Mouse (Mus musculus): ENCODE data around the gene Gm45713. TPM values are rescaled to one million over a fixed set of nuclear protein-coding genes. Genes with fewer than 3 reads are reported as not detected.
"Not testable (repeated sequence)": the region's sequence is repeated elsewhere in the genome, so short reads cannot be mapped to it uniquely, and the experiment has no call there.

Gm45713 gene
- polyA plus RNA-seq, 1 experiment from 2014 or later, result not detected

GRCm38 (mm10) chr7:45126844-45127699 lies 9.0 kb downstream of the Gm45713 start:
- peaks cover 54% of the 10 kb centered on the region for H3K4me1 ChIP-seq (replicated peaks)
- peak overlapping the region; percentile 75 for H3K4me2 ChIP-seq (replicated peaks)
- H3K9ac ChIP-seq (replicated peaks), result peak overlapping the region; percentile 97
- no peak for ATAC-seq
- no peaks in the 10 kb centered on the region for H3K27me3 ChIP-seq
- H3K9me3 ChIP-seq, result no peaks in the 10 kb centered on the region
- 49% methylated on average over 21 of the region's 21 CpGs for WGBS
- peaks cover 37% of the 10 kb centered on the region for H3K36me3 ChIP-seq
- H3K4me3 ChIP-seq (replicated peaks), result peak overlapping the region; percentile 65
- peak overlapping the region; percentile 83 for H3K27ac ChIP-seq

- Histone ChIP-seq H3K27ac (peak overlapping the region; percentile 83), H3K36me3 (peaks cover 45% of the 10 kb centered on the region), H3K9me3 (no peaks in the 10 kb centered on the region), H3K4me1 (replicated peaks) (peaks cover 62% of the 10 kb centered on the region), H3K4me2 (replicated peaks) (peak overlapping the region; percentile 75), H3K9ac (replicated peaks) (peak overlapping the region; percentile 97), H3K27me3 (no peaks in the 10 kb centered on the region), H3K4me3 (replicated peaks) (peak overlapping the region; percentile 65)
- WGBS, result 79% methylated on average over 17 of the region's 17 CpGs
- ATAC-seq, result no peak
These were observed 9.7 kb downstream of the Gm45713 start for GRCm38 (mm10) chr7:45126147-45126843.

GRCm38 (mm10) chr7:45125649-45126048 lies 10.4 kb downstream of the Gm45713 start:
- H3K27me3 ChIP-seq, ATAC-seq, H3K9me3 ChIP-seq: not testable (repeated sequence)
- 59% methylated on average over 5 of the region's 5 CpGs for WGBS
- Histone ChIP-seq H3K27ac (peak overlapping the region; percentile 89), H3K36me3 (peaks cover 52% of the 10 kb centered on the region), H3K4me1 (replicated peaks) (peaks cover 64% of the 10 kb centered on the region), H3K4me3 (replicated peaks) (peak overlapping the region; percentile 11), H3K9ac (replicated peaks) (peak overlapping the region; percentile 60; the same call in 1 of the 2 replicates), H3K4me2 (replicated peaks) (0 out of 2 replicates have a peak overlapping the region, but pooled peaks have one; percentile 55)

- peak overlapping the region; percentile 55 for H3K4me2 ChIP-seq (replicated peaks)
- H3K36me3 ChIP-seq, result peaks cover 56% of the 10 kb centered on the region
- no peak for ATAC-seq
- WGBS, result 28% methylated on average over 7 of the region's 7 CpGs
- H3K27me3 ChIP-seq, result no peaks in the 10 kb centered on the region
- peak overlapping the region; percentile 60 for H3K9ac ChIP-seq (replicated peaks)
- H3K9me3 ChIP-seq, result no peaks in the 10 kb centered on the region
- H3K27ac ChIP-seq, result peak overlapping the region; percentile 89
- peaks cover 64% of the 10 kb centered on the region for H3K4me1 ChIP-seq (replicated peaks)
- peak overlapping the region; percentile 11 for H3K4me3 ChIP-seq (replicated peaks)
These were observed 10.9 kb downstream of the Gm45713 start for GRCm38 (mm10) chr7:45125144-45125600.

- Histone ChIP-seq H3K4me1 (replicated peaks) (peaks cover 58% of the 10 kb centered on the region), H3K36me3 (peaks cover 63% of the 10 kb centered on the region)
These were observed 11.5 kb downstream of the Gm45713 start, which contains the start of gene Rps11 for GRCm38 (mm10) chr7:45124224-45125143. Gene Rps11 (minus strand): TSS chr7:45124439.

GRCm38 (mm10) chr7:45123186-45123570 lies 12.9 kb downstream of the Gm45713 start:
- H3K9ac ChIP-seq (replicated peaks), result peak overlapping the region; percentile 96
- WGBS, result 26% methylated on average over 12 of the region's 12 CpGs
- H3K4me3 ChIP-seq (replicated peaks), result peak overlapping the region; percentile 89
- no peak for ATAC-seq
- no peaks in the 10 kb centered on the region for H3K27me3 ChIP-seq
- H3K36me3 ChIP-seq, result peaks cover 73% of the 10 kb centered on the region
- peak overlapping the region; percentile 21 for H3K27ac ChIP-seq
- H3K9me3 ChIP-seq, result no peaks in the 10 kb centered on the region
- peaks cover 56% of the 10 kb centered on the region for H3K4me1 ChIP-seq (replicated peaks)
- H3K4me2 ChIP-seq (replicated peaks), result peak overlapping the region; percentile 83

More at GRCm38 (mm10) chr7:45124224-45125143, 11.5 kb downstream of the Gm45713 start, which contains the start of gene Rps11:
- peak; percentile 88 for ATAC-seq
- peak within 1 kb of the TSS; percentile 89 for H3K27ac ChIP-seq
- H3K4me2 ChIP-seq (replicated peaks), result peak within 1 kb of the TSS; percentile 83
- under 1% methylated on average over 59 of the region's 59 CpGs for WGBS
- peak within 1 kb of the TSS; percentile 96 for H3K9ac ChIP-seq (replicated peaks)
- H3K9me3 ChIP-seq, result no peaks in the 10 kb centered on the region
- H3K4me3 ChIP-seq (replicated peaks), result peak within 1 kb of the TSS; percentile 89
- no peaks in the 10 kb centered on the region for H3K27me3 ChIP-seq

- H3K27ac ChIP-seq, result peak overlapping the region; percentile 21; the same call in 1 of the 2 replicates
- H3K4me3 ChIP-seq (replicated peaks), result peak overlapping the region; percentile 89
- H3K9ac ChIP-seq (replicated peaks), result peak overlapping the region; percentile 96
- no peaks in the 10 kb centered on the region for H3K9me3 ChIP-seq
- peaks cover 78% of the 10 kb centered on the region for H3K36me3 ChIP-seq
- no peak for ATAC-seq
- peaks cover 54% of the 10 kb centered on the region for H3K4me1 ChIP-seq (replicated peaks)
- H3K4me2 ChIP-seq (replicated peaks), result peak overlapping the region; percentile 83
- 85% methylated on average over 15 of the region's 15 CpGs for WGBS
- H3K27me3 ChIP-seq, result no peaks in the 10 kb centered on the region
These were observed 13.4 kb downstream of the Gm45713 start for GRCm38 (mm10) chr7:45122561-45123185.

- no peak for ATAC-seq
- H3K27me3 ChIP-seq, result no peaks in the 10 kb centered on the region
- H3K9ac ChIP-seq (replicated peaks), result peak overlapping the region; percentile 49
- peaks cover 47% of the 10 kb centered on the region for H3K4me1 ChIP-seq (replicated peaks)
- peaks cover 79% of the 10 kb centered on the region for H3K36me3 ChIP-seq
- H3K4me3 ChIP-seq (replicated peaks), result no peak overlapping the region
- no peak overlapping the region for H3K4me2 ChIP-seq (replicated peaks)
- H3K9me3 ChIP-seq, result no peaks in the 10 kb centered on the region
- H3K27ac ChIP-seq, result no peak overlapping the region
These were observed 14.1 kb downstream of the Gm45713 start for GRCm38 (mm10) chr7:45121966-45122365.

GRCm38 (mm10) chr7:45121404-45121803 lies 14.6 kb downstream of the Gm45713 start:
- Histone ChIP-seq H3K4me1 (replicated peaks) (peaks cover 41% of the 10 kb centered on the region), H3K4me2 (replicated peaks) (no peak overlapping the region), H3K36me3 (peaks cover 73% of the 10 kb centered on the region), H3K27ac (no peak overlapping the region), H3K9ac (replicated peaks) (peak overlapping the region; percentile 49), H3K4me3 (replicated peaks) (no peak overlapping the region), H3K9me3 (no peaks in the 10 kb centered on the region), H3K27me3 (no peaks in the 10 kb centered on the region)
- ATAC-seq, result no peak
- WGBS, result 82% methylated on average over 8 of the region's 8 CpGs

GRCm38 (mm10) chr7:45119780-45120709 lies 16.0 kb downstream of the Gm45713 start:
- H3K4me2 ChIP-seq (replicated peaks), result no peak overlapping the region
- H3K36me3 ChIP-seq, result peaks cover 59% of the 10 kb centered on the region
- 0 out of 2 replicates have a peak overlapping the region, but pooled peaks have one; percentile 23 for H3K9ac ChIP-seq (replicated peaks)
- ATAC-seq, result no peak
- WGBS, result 85% methylated on average over 5 of the region's 5 CpGs
- no peaks in the 10 kb centered on the region for H3K27me3 ChIP-seq
- no peak overlapping the region for H3K27ac ChIP-seq
- no peak overlapping the region; the same call in 1 of the 2 replicates for H3K4me3 ChIP-seq (replicated peaks)
- H3K4me1 ChIP-seq (replicated peaks), result peaks cover 28% of the 10 kb centered on the region
- H3K9me3 ChIP-seq, result no peaks in the 10 kb centered on the region
